Mouse (Mus musculus) mouse trophoblast stem cell (cell line): ENCODE data around the gene Slc22a13.
"Not testable (repeated sequence)": the region's sequence is repeated elsewhere in the genome, so short reads cannot be mapped to it uniquely, and the experiment has no call there.

Experiments
- in situ Hi-C, 2 experiments: fragments of 300-500 bp; cut with MseI, MboI; formaldehyde crosslinking; loops; 2 replicates in 1 of 2; 3 replicates in 1 of 2; pipeline ENCODE4 v1.15.1; 2025

The Slc22a13 gene

DNA sequence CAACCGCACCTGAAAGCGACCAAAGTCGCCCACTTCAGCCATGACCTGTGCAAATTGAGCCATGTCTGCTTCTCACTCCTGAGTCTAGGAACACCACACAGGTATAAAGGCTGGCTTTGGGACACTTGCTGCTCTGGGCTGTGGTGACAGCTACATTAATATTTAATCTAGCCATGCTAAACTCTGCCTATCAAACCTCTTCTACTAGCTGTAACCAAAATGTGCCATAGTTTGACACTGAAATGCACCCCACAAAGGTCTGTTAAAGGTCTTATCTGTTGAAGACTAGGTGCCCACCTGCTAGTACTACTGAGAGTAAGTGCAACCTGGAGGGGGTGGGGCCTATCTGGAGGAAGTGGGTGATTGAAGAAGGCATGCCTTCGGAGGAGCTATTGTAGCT, at the start of gene Slc22a13:
Gene Slc22a13, minus strand, starts transcription at position 101 of the 400 bp plus-strand sequence.
- in situ Hi-C loops: no loop called here

DNA sequence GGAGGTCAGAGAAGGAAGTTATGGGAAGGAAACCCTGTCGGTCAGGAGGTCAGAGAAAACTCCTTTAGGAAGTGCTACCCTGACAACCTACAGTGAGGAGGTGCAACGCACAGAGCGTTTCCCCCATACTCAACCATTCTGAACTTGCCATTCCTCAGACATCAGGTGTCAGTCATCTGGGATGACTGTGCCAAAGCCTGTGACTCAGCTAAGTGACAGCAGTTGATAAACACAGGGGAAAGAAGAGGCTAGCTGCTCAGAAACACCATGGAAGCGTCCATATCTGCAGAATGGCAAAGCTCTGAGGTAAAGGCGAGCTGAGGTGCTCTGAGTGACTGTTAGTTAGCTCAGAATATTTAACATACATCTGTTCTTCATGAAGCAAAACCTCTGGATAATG, 49.2 kb upstream of the Slc22a13 start:
- in situ Hi-C loops: no loop called here

- in situ Hi-C loops: no loop called here
These were observed 47.3 kb upstream of the Slc22a13 start for GRCm38 (mm10) chr9:119256161-119256560.

DNA sequence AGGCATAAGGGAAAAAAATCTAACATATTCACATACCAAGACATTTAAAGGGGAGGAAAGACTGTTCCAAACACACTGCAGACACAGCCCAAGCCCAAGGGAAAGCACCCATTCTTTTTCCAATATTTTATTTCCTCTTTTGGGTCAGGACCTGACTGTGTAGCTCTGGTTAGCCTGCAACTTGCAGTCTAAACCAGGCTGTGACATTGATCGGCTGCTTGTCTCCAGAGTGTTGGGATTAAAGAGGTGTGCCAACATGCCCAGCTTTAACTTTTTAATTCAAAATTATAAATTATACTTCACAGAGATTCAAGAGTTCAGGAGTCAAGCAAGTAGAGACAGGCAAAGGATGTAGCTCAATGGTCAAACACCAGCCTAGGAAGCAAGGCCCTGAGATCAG, 46.2 kb upstream of the Slc22a13 start:
- in situ Hi-C loops: no loop called here

DNA sequence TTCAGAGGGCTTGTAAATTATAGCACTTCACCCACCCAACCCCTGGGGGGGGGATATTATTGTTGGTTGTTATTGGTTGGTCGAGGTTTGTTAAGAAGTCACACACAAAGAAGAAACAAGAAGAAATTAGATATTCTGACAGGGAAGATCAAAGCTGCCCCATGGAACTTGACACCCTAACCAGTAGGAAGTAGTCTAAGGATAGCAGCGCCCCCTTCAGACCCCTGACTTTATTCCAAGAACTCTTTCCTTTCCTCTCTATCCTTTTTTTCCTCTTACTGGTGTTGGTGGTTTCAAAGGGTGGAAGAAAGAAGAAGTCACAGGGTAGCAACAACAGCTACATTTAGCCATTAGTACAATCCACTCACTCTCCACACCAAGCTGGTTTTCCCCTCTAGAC, 45.3 kb upstream of the Slc22a13 start:
- in situ Hi-C loops: no loop called here

DNA sequence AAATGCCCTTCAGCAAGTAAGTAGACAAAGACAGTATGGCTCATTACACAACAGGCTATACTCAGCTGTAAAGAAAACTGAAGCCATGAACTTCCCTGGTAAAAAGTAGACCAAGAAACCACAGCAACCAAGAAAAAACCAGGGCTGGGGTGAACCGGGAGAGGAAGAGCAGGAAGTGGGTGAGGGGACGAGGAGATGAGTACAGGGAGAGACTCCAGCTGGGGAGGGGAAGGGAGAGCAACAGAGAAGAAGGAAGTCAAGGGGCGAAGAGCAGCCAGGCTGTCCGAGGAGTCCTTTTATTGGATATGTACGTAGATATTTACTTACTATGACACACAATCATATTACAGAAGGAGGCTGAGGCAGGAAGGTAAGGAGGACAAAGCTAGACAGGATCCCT, 39.1 kb upstream of the Slc22a13 start:
- in situ Hi-C loops: no loop called here

- in situ Hi-C loops: no loop called here
These were observed 37.9 kb upstream of the Slc22a13 start for GRCm38 (mm10) chr9:119246826-119247225.

DNA sequence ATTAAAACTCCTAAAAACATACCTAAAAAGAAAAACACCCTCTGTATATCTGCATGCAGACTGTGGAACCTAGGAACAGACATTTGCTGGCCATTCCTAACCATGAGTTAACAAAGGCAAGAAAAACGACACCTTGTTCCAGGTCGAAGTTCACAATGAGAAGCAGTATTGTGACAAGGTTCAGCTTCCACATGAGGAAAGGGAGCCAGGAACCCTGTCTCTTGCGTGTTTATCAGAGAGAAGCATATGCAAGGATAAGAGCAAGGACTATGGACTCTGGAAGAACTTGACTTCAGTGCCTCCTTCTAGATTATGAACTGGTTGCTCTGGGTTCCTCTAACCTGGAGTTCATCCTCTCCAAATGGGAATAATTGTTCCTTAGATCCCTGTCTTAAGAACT, 35.1 kb upstream of the Slc22a13 start:
- in situ Hi-C loops: no loop called here

- in situ Hi-C loops: no loop called here
These were observed 32.4 kb upstream of the Slc22a13 start for GRCm38 (mm10) chr9:119241169-119241865.

DNA sequence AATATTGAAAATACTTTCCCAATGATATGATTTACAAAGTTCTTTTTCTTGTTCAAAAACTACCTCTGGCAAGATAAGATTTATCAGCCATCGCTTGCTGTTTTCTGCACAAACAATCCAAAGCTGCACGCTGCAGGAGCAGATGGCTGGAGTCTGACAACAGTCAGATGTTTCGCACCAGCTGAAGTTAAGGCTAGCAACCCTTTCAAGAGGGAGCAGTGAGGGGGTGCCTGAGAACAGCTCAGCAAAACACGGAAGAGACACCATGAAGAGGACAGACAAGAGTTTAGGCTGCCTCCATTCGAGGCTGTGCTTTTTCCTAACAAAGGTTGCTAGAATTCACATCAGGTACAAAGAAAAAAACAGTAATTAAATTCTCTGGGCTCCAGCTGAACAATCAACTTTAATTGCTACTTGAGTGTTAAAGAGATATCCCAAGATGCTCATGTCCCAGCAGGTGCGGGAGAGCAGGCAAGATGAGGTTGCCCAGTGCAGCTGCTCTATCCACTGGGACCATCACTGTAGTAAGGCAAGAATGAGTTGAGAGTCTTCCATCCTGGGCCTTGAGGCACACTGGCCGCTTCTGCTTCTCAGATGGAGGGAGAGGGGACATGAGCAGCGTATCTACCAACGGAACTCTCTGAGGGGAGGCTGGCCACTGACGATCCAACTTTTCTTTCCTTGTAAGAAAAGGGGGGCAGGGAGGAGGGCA, 31.5 kb upstream of the Slc22a13 start:
- in situ Hi-C loops: no loop called here

DNA sequence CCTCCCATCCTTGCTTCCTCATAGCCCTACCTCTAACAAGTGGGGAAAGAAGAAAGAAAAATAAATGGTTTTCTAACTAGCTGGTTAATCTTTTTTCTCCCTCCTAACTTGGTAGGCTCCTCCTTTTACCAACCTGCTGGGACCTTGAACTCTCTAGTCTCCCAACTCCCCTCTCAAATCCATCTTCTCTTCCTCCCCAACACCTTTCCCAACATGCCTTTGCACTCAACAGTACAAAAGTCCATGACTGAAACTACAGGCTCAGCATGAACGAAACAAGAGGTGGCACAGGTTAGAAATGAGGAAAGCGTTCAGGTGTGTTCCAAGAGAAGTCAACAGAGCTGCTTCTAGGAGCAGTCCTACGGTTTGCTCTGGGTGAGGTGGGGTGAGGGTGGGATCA, 30.4 kb upstream of the Slc22a13 start:
- in situ Hi-C loops: no loop called here

DNA sequence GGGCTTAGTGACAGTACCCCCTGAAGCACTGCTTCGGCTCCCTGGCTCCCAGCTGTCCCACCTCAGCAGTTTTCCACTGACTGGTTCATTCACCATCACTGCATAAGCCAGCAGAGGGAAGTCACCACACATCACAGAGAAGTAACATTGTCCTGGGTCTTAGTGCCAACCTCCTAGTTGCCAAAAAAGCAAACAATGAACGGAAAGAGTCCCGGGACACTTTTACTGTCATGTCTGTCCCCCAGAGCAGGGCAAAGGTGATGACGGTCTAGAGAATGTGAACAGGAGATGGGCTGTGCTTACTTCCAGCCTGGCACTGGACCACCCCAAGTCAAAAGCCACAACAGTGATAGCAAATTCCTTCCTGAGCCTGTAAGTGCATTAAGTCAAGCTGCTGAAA, 29.9 kb upstream of the Slc22a13 start:
- in situ Hi-C loops: no loop called here

DNA sequence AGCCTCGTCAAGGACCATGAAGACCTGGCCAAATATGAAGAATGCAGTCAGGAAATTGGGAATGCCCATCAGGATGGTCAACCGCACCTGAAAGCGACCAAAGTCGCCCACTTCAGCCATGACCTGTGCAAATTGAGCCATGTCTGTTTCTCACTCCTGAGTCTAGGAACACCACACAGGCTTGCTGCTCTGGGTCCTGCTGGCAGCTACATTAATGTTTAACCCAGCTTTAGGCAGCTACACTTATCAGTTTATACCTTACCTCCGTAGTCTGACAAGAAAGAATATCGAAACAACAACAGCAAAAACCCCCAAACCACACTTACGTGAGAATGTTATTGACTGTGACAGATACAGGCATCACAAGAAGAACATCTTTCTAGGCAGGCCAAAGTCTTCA, 22.7 kb upstream of the Slc22a13 start:
- in situ Hi-C loops: no loop called here

DNA sequence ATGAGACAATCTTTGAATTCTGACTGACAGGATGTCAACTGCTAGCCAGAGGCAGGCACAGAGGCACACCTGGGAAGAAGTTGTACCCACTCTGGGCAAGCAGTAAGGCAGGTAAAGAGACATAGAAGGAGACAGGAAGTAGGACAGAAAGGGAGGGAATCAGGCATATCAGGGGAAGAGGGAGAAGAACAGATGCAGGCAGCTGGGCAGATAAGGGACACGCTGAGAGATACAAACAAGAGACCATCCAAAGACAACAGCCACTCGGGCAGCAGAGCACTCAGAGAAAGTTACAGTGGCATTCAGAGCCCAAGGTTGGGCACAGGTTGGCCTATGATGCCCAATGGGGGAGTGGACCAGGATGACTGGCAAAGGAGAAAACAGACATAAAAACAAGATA, 21.9 kb upstream of the Slc22a13 start:
- in situ Hi-C loops: no loop called here

DNA sequence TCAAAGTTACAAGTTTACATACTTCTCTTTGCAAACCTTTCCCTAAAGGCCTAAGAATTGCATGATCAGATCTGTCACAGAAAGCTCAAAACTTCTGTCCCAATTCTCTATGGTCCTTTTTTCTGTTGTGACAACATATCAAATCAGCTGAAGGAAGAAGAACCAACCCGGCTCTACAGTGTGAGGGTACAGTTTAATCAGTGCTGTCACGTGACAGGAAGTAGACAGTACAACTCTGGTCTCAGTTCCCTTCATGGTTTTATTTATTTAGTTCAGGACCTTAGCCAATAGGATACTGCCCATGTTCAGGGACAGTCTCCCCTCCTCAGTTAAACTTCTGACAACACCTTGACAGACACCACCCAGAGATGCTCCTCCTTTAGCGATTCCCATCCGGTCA, 11.4 kb upstream of the Slc22a13 start:
- in situ Hi-C loops: no loop called here

- in situ Hi-C loops: no loop called here
These were observed 10.8 kb upstream of the Slc22a13 start for GRCm38 (mm10) chr9:119219667-119220066.

GRCm38 (mm10) chr9:119215341-119215740, 6.4 kb upstream of the Slc22a13 start:
- in situ Hi-C loops: not testable (repeated sequence)

DNA sequence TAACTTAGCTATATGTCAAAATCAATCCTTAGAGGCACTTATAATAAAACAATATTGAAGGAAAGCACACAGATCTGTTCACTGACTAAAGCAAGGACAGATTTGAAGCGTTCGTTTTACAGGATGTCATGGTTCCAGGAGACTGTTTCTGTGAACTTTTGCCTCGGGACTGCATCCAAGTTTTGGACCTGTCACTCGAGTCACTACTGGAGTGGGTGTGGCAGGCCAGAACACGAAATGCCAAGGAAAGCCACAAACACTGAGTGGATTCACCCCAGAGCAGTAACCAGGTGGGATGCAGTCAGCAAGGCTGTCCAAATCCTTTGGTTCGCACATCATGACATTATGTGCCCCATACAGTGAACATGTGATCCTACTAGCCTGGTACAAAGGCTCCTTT, 5.7 kb upstream of the Slc22a13 start:
- in situ Hi-C loops: no loop called here

GRCm38 (mm10) chr9:119212996-119213395, 4.1 kb upstream of the Slc22a13 start:
- in situ Hi-C loops: no loop called here

GRCm38 (mm10) chr9:119207113-119207512, 1.8 kb downstream of the Slc22a13 start:
- in situ Hi-C loops: no loop called here

DNA sequence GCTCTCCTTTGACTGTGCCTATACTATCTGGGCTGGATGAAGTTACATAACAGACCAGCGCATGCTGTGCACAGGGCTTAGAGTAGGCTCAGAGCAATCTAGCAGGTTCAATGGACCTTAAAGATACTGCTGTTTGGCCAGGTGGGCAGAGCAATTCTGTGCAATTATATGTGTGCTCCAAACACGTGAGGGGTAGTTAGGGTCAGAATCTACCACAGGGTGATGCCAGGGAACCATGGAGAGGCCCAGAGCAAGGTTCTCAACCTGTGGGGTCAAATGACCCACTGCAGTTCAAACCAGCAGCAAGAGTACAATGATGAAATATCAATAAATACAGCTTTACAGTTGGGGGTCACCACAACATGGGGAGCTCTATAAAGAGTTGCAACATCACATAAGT, 2.2 kb downstream of the Slc22a13 start:
- in situ Hi-C loops: no loop called here

DNA sequence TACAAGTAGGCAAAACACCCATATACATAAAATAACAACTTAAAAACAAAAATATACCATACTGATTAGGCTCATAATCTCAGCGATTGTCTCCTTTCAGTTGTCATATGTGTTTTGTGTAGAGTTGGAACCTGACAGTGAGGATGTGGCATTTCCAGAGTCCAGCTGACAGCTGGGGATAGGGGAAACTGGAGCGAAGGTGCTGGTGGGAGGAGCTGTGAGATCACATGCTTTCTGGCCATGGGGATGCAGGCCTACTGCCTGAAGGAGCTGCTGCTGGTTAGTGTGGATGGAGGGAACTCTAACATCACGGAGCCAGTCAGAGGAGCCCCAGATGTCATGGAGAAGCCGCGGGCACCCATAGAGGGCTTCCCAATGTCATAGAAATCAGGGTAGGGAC, 3.1 kb downstream of the Slc22a13 start:
- in situ Hi-C loops: no loop called here

DNA sequence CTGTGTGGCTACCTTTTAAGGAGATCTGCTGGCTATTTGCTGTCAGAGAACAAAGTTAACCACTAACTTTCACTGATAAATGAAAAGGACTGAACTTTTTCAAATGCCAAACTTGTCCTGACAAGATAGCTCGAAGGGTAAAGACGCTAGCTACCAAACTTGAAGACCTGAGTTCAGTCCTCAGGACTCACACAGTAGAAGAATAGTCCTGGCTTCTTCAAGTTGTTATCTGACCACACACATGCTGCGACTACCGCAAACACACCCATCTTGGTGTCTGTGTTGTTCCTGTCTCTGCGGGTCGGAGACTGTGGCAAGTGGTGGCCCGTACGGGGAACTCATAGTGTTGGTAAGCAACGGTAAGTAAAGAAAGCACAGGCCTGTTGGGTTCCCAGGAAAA, 5.3 kb downstream of the Slc22a13 start:
- in situ Hi-C loops: no loop called here

GRCm38 (mm10) chr9:119201653-119202052, 7.2 kb downstream of the Slc22a13 start:
- in situ Hi-C loops: no loop called here
